Mouse (Mus musculus): ENCODE measurements around the gene Agr3. TPM values are rescaled to one million over a fixed set of nuclear protein-coding genes. Genes with fewer than 3 reads are reported as not detected.
A peak's percentile ranks its signal among the peaks of the same experiment; 100 is the strongest.

Agr3 gene
- total and polyA plus RNA-seq, 2 experiments from 2014 or later: 0.24 TPM; not detected in 1

DNA sequence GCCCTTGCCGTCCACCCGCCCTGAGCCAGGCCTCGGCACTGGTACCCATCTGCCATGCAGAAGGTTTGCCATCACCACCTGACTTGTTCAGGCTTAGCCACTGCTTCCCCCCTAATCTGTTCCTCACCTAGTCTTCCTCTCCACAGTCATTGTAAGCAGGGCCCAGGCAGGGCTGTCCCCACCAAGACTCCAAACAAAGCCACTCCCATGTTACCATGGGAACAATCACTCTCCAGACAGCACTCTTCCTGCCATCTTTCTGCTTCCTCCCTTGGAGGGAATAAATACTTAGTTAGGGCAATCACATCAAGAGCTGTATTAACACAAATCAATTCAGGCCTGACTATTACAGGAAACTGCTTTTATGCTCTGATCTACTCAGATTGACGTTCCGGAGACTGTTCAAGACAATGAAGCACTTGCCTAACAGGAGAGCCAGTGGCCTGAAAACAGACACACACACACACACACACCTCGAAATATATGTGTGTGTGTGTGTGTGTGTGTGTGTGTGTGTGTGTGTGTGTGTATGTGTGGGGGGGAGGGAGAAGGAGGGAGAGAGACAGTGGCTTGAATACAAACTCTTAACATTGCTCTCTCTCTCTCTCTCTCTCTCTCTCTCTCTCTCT, 56.4 kb downstream of the Agr3 start:
- H3K4me2 ChIP-seq (ENCODE audit: low read depth, low read length): no peak overlapping the region
- ATAC-seq (peak; percentile 86), DNase-seq (ENCODE audit: low spot score) (peak; percentile 27)
- H3K4me3 ChIP-seq (ENCODE audit: low read length): no peak overlapping the region
- WGBS: 30% methylated on average over 6 of the region's 6 CpGs
- H3K27ac ChIP-seq: no peak overlapping the region
- H3K36me3 ChIP-seq (ENCODE audit: insufficient read depth, low read length): no peaks in the 10 kb centered on the region
- H3K4me1 ChIP-seq (ENCODE audit: insufficient read depth, low read length): no peaks in the 10 kb centered on the region
- no peak for TF ChIP-seq CTCF (IDR thresholded peaks at IDR 0.05; ENCODE audit: low read depth)
- H3K9ac ChIP-seq (replicated peaks; ENCODE audit: low read length): no peak overlapping the region
- no peaks in the 10 kb centered on the region for H3K27me3 ChIP-seq (ENCODE audit: insufficient read depth, low read length)
- no peaks in the 10 kb centered on the region for H3K9me3 ChIP-seq (ENCODE audit: low read length)

DNA sequence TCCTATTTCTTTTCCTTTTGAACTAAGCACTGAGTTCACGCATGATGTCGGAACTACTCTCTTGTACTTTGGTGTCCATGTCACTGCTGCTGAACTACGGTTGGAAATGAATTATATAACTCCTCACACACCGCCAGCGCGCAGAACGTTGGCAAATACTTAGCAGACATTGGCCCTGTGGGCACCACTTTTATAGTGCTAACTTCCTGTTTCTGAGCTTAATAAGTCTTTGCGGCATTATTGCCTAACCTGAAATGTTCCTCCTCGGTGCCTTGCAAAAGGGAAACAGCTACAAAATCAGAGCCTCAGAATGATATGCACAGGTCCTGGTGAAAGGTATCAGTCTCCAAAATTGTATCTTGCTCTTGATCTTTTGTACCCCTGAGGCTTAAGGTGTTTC, 58.1 kb downstream of the Agr3 start:
- H3K4me1 ChIP-seq (ENCODE audit: insufficient read depth, low read length): no peaks in the 10 kb centered on the region
- H3K36me3 ChIP-seq (ENCODE audit: insufficient read depth, low read length): no peaks in the 10 kb centered on the region
- ATAC-seq (no peak), DNase-seq (ENCODE audit: low spot score) (no peak)
- no peak overlapping the region for H3K4me3 ChIP-seq (ENCODE audit: low read length)
- 95% methylated on average over 9 of the region's 9 CpGs for WGBS
- H3K9me3 ChIP-seq (ENCODE audit: low read length): no peaks in the 10 kb centered on the region
- no peak overlapping the region for H3K4me2 ChIP-seq (ENCODE audit: low read depth, low read length)
- H3K9ac ChIP-seq (replicated peaks; ENCODE audit: low read length): no peak overlapping the region
- H3K27ac ChIP-seq: no peak overlapping the region
- TF ChIP-seq CTCF (IDR thresholded peaks at IDR 0.05; ENCODE audit: low read depth): no peak
- no peaks in the 10 kb centered on the region for H3K27me3 ChIP-seq (ENCODE audit: insufficient read depth, low read length)

DNA sequence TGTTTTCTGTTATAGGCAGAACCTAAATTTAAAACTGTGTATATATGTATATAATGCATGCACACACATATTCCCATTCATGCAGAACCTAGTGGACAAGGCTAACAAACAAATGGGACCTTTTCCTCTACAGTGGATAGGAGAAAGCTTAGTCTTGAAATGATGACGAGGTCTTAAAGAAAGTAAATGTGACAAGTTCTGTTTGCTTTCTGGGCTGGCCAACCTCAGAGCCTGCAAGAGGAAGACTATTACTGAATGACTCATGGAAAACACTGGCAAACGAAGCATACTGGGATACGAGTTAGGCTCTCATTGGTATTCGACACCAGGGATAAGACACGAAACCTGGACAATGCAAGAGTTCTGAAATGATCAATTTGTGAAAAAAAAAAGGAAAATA, 59.3 kb downstream of the Agr3 start:
- no peak overlapping the region for H3K9ac ChIP-seq (replicated peaks; ENCODE audit: low read length)
- WGBS: 86% methylated on average over 5 of the region's 5 CpGs
- no peak for DNase-seq (ENCODE audit: low spot score)
- H3K4me1 ChIP-seq (ENCODE audit: insufficient read depth, low read length): no peaks in the 10 kb centered on the region
- H3K27ac ChIP-seq: no peak overlapping the region
- H3K9me3 ChIP-seq (ENCODE audit: low read length): no peaks in the 10 kb centered on the region
- no peak for TF ChIP-seq CTCF (IDR thresholded peaks at IDR 0.05; ENCODE audit: low read depth)
- ATAC-seq: no peak
- no peaks in the 10 kb centered on the region for H3K36me3 ChIP-seq (ENCODE audit: insufficient read depth, low read length)
- H3K27me3 ChIP-seq (ENCODE audit: insufficient read depth, low read length): no peaks in the 10 kb centered on the region
- H3K4me2 ChIP-seq (ENCODE audit: low read depth, low read length): no peak overlapping the region
- H3K4me3 ChIP-seq (ENCODE audit: low read length): no peak overlapping the region

DNA sequence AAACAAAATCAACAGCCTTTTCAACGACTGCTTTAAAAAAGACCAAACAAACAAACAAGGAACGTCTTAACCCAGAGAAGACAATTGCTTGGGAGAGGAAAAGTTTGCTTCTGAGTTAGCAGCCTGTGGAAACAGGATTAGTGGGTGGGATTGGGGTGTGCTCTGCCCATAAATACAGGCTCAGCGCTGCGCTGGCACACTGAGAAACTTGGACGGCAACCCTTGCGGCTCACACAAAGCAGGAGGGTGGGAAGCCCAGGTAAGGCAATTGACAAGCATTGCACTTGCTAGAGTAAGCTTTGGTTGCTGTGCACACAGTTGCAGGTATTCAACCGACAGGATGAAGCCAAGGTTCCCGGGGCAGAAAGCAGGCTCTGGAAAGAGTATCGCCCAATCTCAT, 67.3 kb downstream of the Agr3 start, which contains the start of gene Agr2:
Gene Agr2, plus strand, starts transcription at position 197 of the 400 bp plus-strand sequence.
- no peak for TF ChIP-seq CTCF (IDR thresholded peaks at IDR 0.05; ENCODE audit: low read depth)
- no peak for DNase-seq (ENCODE audit: low spot score)
- H3K27ac ChIP-seq: no peak within 1 kb of the TSS
- no peaks in the 10 kb centered on the region for H3K36me3 ChIP-seq (ENCODE audit: insufficient read depth, low read length)
- H3K9ac ChIP-seq (replicated peaks; ENCODE audit: low read length): no peak within 1 kb of the TSS
- no peak within 1 kb of the TSS for H3K4me3 ChIP-seq (ENCODE audit: low read length)
- H3K4me1 ChIP-seq (ENCODE audit: insufficient read depth, low read length): 0 out of 2 replicates have a peak, but pooled peaks cover 4% of the 10 kb centered on the region
- ATAC-seq: no peak
- H3K27me3 ChIP-seq (ENCODE audit: insufficient read depth, low read length): no peaks in the 10 kb centered on the region
- WGBS: 66% methylated on average over 9 of the region's 9 CpGs
- H3K4me2 ChIP-seq (ENCODE audit: low read depth, low read length): no peak within 1 kb of the TSS
- no peaks in the 10 kb centered on the region for H3K9me3 ChIP-seq (ENCODE audit: low read length)

DNA sequence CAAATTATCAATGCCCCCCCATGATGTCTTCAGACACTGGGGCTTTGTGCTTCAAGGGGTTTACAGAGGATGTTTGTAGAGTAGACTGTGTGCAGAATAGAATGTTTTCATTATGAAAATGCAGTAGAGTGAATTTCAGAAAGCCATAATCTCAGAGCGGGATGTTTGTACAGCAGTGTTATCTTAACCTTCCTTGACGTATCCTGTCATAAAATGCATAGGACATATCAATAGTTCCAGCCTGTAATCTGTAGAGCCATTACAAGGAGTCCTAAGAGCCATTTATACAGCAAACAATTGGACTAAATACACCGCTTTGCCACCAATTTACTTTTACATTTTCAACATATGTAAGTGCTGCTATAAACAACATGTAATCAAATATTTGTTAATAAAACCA, 68.2 kb downstream of the Agr3 start:
- ATAC-seq: no peak
- no peak for DNase-seq (ENCODE audit: low spot score)

DNA sequence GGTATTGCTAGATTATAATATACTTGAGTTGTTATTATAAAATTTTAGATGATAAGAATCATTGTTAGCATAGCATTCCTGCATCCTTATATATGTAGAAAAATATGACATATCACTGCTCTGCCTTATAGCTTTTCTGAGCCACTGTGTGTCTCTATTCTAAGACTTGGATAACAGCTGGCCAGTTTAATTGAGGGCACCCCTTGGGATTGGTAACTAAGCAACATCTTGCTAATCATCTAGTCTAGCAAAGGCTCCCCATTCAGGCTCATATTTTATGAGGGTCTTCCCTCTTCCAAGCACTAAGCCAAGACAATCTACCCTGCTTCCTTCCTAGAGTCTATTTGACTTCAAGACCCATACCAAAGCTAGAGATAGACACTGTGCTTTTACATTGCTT, 68.7 kb downstream of the Agr3 start:
- no peak for TF ChIP-seq CTCF (IDR thresholded peaks at IDR 0.05; ENCODE audit: low read depth)
- no peak overlapping the region for H3K4me2 ChIP-seq (ENCODE audit: low read depth, low read length)
- H3K27ac ChIP-seq: no peak overlapping the region
- peak; percentile 53; the same call in 1 of the 2 replicates for ATAC-seq
- no peaks in the 10 kb centered on the region for H3K27me3 ChIP-seq (ENCODE audit: insufficient read depth, low read length)
- H3K4me3 ChIP-seq (ENCODE audit: low read length): no peak overlapping the region
- 0 out of 2 replicates have a peak, but pooled peaks cover 4% of the 10 kb centered on the region for H3K4me1 ChIP-seq (ENCODE audit: insufficient read depth, low read length)
- no peak overlapping the region for H3K9ac ChIP-seq (replicated peaks; ENCODE audit: low read length)
- DNase-seq (ENCODE audit: low spot score): peak; percentile 72
- H3K36me3 ChIP-seq (ENCODE audit: insufficient read depth, low read length): no peaks in the 10 kb centered on the region
- no peaks in the 10 kb centered on the region for H3K9me3 ChIP-seq (ENCODE audit: low read length)

More for the DNA sequence above, 68.2 kb downstream of the Agr3 start:
- Histone ChIP-seq H3K4me1 (ENCODE audit: insufficient read depth, low read length) (0 out of 2 replicates have a peak, but pooled peaks cover 4% of the 10 kb centered on the region), H3K4me2 (ENCODE audit: low read depth, low read length) (no peak overlapping the region), H3K36me3 (ENCODE audit: insufficient read depth, low read length) (no peaks in the 10 kb centered on the region), H3K4me3 (ENCODE audit: low read length) (no peak overlapping the region), H3K27me3 (ENCODE audit: insufficient read depth, low read length) (no peaks in the 10 kb centered on the region), H3K9ac (replicated peaks; ENCODE audit: low read length) (no peak overlapping the region), H3K27ac (no peak overlapping the region), H3K9me3 (ENCODE audit: low read length) (no peaks in the 10 kb centered on the region)
- TF ChIP-seq CTCF (IDR thresholded peaks at IDR 0.05; ENCODE audit: low read depth): no peak
- 81% methylated on average over 3 of the region's 3 CpGs for WGBS

DNA sequence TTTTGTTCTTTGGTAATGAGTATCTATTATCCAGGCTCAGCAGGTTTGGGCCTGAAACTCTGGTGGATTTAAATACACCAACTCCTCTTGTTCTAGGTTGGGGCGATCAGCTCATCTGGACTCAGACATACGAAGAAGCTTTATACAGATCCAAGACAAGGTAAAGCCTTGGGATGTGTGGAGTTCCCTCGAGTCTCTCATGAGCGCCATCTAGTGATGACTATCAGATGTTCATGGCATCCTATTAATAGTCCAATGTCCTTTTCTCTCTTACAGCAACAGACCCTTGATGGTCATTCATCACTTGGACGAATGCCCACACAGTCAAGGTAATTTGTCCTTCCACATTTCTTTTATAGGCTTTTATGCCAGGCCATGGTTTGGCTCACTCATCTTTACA, 70.4 kb downstream of the Agr3 start:
- Histone ChIP-seq H3K36me3 (ENCODE audit: insufficient read depth, low read length) (no peaks in the 10 kb centered on the region), H3K27me3 (ENCODE audit: insufficient read depth, low read length) (no peaks in the 10 kb centered on the region), H3K4me3 (ENCODE audit: low read length) (no peak overlapping the region), H3K4me2 (ENCODE audit: low read depth, low read length) (no peak overlapping the region), H3K9ac (replicated peaks; ENCODE audit: low read length) (no peak overlapping the region), H3K27ac (no peak overlapping the region), H3K9me3 (ENCODE audit: low read length) (no peaks in the 10 kb centered on the region), H3K4me1 (ENCODE audit: insufficient read depth, low read length) (0 out of 2 replicates have a peak, but pooled peaks cover 4% of the 10 kb centered on the region)
- peak; percentile 65 for TF ChIP-seq CTCF (IDR thresholded peaks at IDR 0.05; ENCODE audit: low read depth)
- peak; percentile 75 for DNase-seq (ENCODE audit: low spot score)
- WGBS: 29% methylated on average over 5 of the region's 5 CpGs
- ATAC-seq: peak; percentile 64; the same call in 1 of the 2 replicates

Other genes with a start within 250 kb of the Agr3 start
- not detected in 2 replicates for gene Agr2, start 67.3 kb downstream of the Agr3 start, total RNA-seq (2014; rRNA removed)
- 0.25 TPM in 1 of 2 replicates, not detected in the other for gene Agr2, start 67.3 kb downstream of the Agr3 start, polyA plus RNA-seq (2015; fragmentation: Nextera tagmentation; extraction: Ambion mirVana)
- 250 and 296 TPM in 2 replicates for gene Tspan13, start 116.9 kb downstream of the Agr3 start, total RNA-seq (2014; rRNA removed)
- gene Tspan13, start 116.9 kb downstream of the Agr3 start, polyA plus RNA-seq (2015; fragmentation: Nextera tagmentation; extraction: Ambion mirVana): 378 and 380 TPM in 2 replicates
- 51.0 and 56.3 TPM in 2 replicates for gene Ankmy2, start 231.5 kb downstream of the Agr3 start, total RNA-seq (2014; rRNA removed)
- gene Ankmy2, start 231.5 kb downstream of the Agr3 start, polyA plus RNA-seq (2015; fragmentation: Nextera tagmentation; extraction: Ambion mirVana): 72.1 and 74.1 TPM in 2 replicates
- gene Bzw2, start 232.5 kb downstream of the Agr3 start, total RNA-seq (2014; rRNA removed): 156 and 184 TPM in 2 replicates
- gene Bzw2, start 232.5 kb downstream of the Agr3 start, polyA plus RNA-seq (2015; fragmentation: Nextera tagmentation; extraction: Ambion mirVana): 254 and 263 TPM in 2 replicates